Mouse (Mus musculus): ENCODE data around the gene Ecd. TPM values are rescaled to one million over a fixed set of nuclear protein-coding genes. Genes with fewer than 3 reads are reported as not detected.
"Not testable (repeated sequence)": the region's sequence is repeated elsewhere in the genome, so short reads cannot be mapped to it uniquely, and the experiment has no call there.

Ecd gene
- polyA plus RNA-seq, 1 experiment from 2014 or later: 56.9 TPM

DNA sequence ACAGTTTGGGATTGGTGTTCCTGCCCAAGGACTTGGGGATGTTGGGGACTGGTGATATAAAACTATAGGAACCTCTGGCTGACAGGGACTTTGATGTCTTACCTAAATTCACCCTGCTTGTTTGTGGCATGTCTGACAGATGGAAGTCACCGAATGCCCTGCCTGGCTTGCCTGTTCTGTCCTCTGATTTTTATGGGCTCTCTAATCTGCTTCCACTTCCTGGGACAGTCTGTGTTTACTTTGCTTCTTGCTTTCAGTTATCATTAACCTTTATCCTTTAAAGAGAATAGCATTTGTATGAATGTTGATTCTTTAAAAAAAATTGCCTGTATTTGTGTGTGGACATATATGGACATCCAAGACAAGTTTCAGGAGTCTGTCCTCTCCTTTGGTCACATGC, 32.8 kb downstream of the Ecd start:
- ATAC-seq: no peak
- no peak overlapping the region for H3K9ac ChIP-seq (replicated peaks)
- H3K36me3 ChIP-seq: peaks cover 32% of the 10 kb centered on the region
- no peak overlapping the region for H3K27ac ChIP-seq
- no peaks in the 10 kb centered on the region for H3K4me1 ChIP-seq (replicated peaks)
- no peaks in the 10 kb centered on the region for H3K9me3 ChIP-seq
- no peak overlapping the region for H3K4me2 ChIP-seq (replicated peaks)
- no peak overlapping the region for H3K4me3 ChIP-seq (replicated peaks)
- H3K27me3 ChIP-seq: no peaks in the 10 kb centered on the region
- WGBS: 90% methylated on average over 1 of the region's 1 CpGs

DNA sequence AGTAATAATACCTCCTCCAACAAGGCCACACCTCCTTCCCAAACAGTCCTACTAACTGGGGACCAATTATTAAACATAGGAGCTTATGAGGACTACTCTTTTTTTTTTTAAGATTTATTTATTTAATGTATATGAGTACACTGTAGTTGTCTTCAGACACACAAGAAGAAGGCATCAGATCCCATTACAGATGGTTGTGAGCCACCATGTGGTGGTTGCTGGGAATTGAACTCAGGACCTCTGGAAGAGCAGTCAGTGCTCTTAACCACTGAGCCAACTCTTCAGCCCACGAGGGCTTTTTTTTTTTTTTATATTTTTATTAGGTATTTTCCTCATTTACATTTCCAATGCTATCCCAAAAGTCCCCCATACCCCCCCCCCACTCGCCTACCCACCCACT, 42.8 kb downstream of the Ecd start:
- ATAC-seq; H3K9me3 ChIP-seq; H3K4me2 ChIP-seq (replicated peaks); H3K27ac ChIP-seq; H3K4me1 ChIP-seq (replicated peaks); H3K9ac ChIP-seq (replicated peaks); H3K4me3 ChIP-seq (replicated peaks); H3K27me3 ChIP-seq: not testable (repeated sequence)
- WGBS: 58% methylated on average over 2 of the region's 2 CpGs
- peaks cover 21% of the 10 kb centered on the region for H3K36me3 ChIP-seq

DNA sequence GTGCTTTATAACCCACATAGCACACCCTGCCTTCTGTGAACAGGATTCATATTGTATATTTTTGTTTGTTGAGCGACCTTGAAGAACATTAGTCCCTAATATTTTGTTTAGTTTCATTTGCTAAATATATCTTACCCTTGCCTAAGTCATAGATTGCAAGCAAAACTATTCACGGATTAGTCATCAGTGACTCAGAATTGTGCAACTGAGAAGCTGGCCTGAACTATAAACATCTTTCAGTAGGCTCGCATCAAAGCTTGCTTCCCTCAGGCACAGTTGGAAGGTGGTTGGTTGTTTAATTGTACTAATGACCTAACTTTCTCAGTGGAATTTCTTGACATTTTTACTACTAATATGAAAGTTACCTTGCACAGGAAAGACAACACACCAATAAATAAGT, 49.8 kb downstream of the Ecd start:
- Histone ChIP-seq H3K9ac (replicated peaks) (no peak overlapping the region), H3K4me3 (replicated peaks) (no peak overlapping the region), H3K4me2 (replicated peaks) (no peak overlapping the region), H3K4me1 (replicated peaks) (peaks cover 6% of the 10 kb centered on the region), H3K27me3 (no peaks in the 10 kb centered on the region), H3K36me3 (no peaks in the 10 kb centered on the region), H3K27ac (no peak overlapping the region), H3K9me3 (no peaks in the 10 kb centered on the region)
- ATAC-seq: no peak
- WGBS: 85% methylated on average over 3 of the region's 3 CpGs

DNA sequence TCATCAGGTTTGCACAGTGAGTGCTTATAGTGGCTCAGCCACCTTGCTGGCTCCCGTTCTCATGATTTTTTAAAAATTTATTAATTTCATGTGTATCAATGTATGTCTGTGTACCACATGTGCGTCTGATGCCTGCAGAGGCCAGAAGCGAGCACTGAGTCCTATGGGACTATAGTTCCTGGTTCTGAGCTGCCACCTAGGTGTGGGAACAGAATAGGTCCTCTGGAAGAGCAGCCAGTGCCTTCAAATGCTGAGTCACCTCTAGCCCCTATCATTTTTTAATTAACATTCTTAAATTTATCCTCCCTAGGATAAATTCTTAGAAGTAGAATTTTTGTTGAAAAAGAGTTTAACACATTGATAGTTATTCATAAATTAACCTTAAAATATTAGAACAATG, 50.3 kb downstream of the Ecd start:
- no peaks in the 10 kb centered on the region for H3K36me3 ChIP-seq
- H3K27ac ChIP-seq: no peak overlapping the region
- H3K4me3 ChIP-seq (replicated peaks): no peak overlapping the region
- no peaks in the 10 kb centered on the region for H3K9me3 ChIP-seq
- WGBS: 84% methylated on average over 3 of the region's 3 CpGs
- H3K4me2 ChIP-seq (replicated peaks): no peak overlapping the region
- no peak overlapping the region for H3K9ac ChIP-seq (replicated peaks)
- H3K27me3 ChIP-seq: no peaks in the 10 kb centered on the region
- ATAC-seq: no peak
- H3K4me1 ChIP-seq (replicated peaks): peaks cover 6% of the 10 kb centered on the region

DNA sequence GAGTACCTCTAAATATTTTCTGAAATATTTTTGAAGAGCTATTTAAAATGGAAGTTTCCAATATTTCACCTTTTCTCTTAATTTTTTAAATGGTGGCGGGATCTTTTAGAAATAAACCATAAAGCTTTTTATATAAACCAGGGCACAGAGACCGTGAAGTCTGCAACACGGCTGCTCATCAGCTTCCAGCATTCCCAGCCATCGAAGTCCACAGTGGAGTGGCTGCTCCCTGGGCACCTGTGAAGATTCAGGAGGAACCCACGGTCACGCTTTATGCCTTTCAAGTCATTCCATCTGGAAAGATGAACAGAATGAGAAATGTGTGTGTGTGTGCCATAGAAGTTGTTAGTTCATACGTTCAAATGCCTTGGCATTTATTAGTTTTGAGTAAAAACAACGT, 53.0 kb downstream of the Ecd start:
- H3K4me3 ChIP-seq (replicated peaks): peak overlapping the region; percentile 54
- peaks cover 12% of the 10 kb centered on the region for H3K4me1 ChIP-seq (replicated peaks)
- H3K4me2 ChIP-seq (replicated peaks): peak overlapping the region; percentile 58
- H3K27ac ChIP-seq: no peak overlapping the region
- no peaks in the 10 kb centered on the region for H3K9me3 ChIP-seq
- no peaks in the 10 kb centered on the region for H3K36me3 ChIP-seq
- peak overlapping the region; percentile 60 for H3K9ac ChIP-seq (replicated peaks)
- WGBS: 51% methylated on average over 8 of the region's 8 CpGs
- ATAC-seq: no peak
- no peaks in the 10 kb centered on the region for H3K27me3 ChIP-seq

DNA sequence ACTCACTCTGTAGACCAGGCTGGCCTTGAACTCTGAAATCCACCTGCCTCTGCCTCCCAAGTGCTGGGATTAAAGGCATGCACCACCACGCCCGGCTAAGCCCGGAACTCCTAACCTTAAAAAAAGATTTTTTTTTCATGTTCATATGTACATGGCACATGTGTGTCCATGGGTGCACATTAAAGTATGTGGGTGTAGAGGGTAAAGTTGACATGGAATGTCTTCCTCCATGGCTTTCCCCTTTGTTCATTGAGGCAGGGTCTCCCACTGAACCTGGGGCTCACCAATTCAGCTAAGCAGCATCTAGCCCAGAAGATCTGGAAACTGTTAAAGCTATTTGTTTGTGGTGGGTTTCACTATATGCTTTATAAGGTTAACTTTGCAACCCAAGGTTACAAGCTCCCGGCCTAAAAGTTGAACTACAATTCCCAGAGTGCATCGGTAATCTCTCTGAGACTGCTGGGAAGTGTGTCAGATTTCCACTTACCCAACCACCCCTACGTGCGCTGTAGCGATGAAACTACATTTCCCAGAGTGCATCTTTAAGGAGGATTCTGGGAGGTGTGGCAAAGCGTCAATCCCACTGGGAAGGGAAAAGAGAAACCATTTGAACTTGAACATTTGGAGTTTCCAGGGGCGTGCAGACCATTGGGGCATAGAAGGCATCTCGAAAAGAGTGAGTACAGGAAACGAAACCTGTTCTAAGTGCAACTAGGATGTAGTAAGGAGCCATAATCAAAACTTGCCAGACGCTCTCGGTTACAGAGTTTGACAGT, 53.6 kb downstream of the Ecd start, which contains the start of gene Nudt13:
Nudt13 (plus strand) TSS at position 581 of the 776 bp plus-strand sequence.
- Histone ChIP-seq H3K36me3 (no peaks in the 10 kb centered on the region), H3K4me2 (replicated peaks) (peak within 1 kb of the TSS; percentile 58), H3K9ac (replicated peaks) (peak within 1 kb of the TSS; percentile 60), H3K4me1 (replicated peaks) (peaks cover 12% of the 10 kb centered on the region), H3K9me3 (no peaks in the 10 kb centered on the region), H3K4me3 (replicated peaks) (peak within 1 kb of the TSS; percentile 54), H3K27ac (no peak within 1 kb of the TSS), H3K27me3 (no peaks in the 10 kb centered on the region)
- WGBS: 25% methylated on average over 14 of the region's 14 CpGs
- ATAC-seq: peak; percentile 98

DNA sequence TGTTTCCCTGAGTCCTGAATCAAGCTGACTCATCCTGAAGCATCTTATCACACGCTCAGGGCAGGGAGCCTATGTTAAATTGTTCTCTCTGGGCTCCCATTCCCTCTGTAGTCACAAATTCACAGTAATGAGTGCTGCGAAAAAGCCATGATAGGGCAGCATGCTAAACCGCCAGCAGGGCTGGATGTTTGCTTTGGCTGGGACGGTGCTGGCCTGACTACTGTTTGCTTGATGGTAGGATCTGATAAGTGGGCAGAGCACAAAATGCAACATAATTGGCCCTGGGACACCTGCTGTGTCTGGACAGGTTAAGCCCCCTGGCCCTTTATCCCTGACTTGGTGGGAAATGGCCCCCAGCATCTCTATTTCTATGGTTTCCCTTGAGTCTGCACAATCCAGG, 56.5 kb downstream of the Ecd start:
- Histone ChIP-seq H3K4me3 (replicated peaks) (no peak overlapping the region), H3K9ac (replicated peaks) (no peak overlapping the region), H3K4me1 (replicated peaks) (peaks cover 12% of the 10 kb centered on the region), H3K4me2 (replicated peaks) (no peak overlapping the region), H3K27ac (no peak overlapping the region), H3K9me3 (no peaks in the 10 kb centered on the region), H3K36me3 (no peaks in the 10 kb centered on the region), H3K27me3 (no peaks in the 10 kb centered on the region)
- ATAC-seq: no peak
- WGBS: 53% methylated on average over 4 of the region's 4 CpGs

Other genes with a start within 250 kb of the Ecd start
- 14.8 and 15.1 TPM in 2 replicates for gene Saysd1, start 209.6 kb downstream of the Ecd start, polyA plus RNA-seq (2015; fragmentation: Nextera tagmentation; extraction: Ambion mirVana)
- gene Kcnk5, start 166.3 kb downstream of the Ecd start, polyA plus RNA-seq (2015; fragmentation: Nextera tagmentation; extraction: Ambion mirVana): 2.0 and 2.7 TPM in 2 replicates
- gene Kcnk16, start 78.9 kb downstream of the Ecd start, polyA plus RNA-seq (2015; fragmentation: Nextera tagmentation; extraction: Ambion mirVana): 0.07 TPM in 1 of 2 replicates, not detected in the other
- 12.7 and 14.6 TPM in 2 replicates for gene Nudt13, start 53.4 kb downstream of the Ecd start, polyA plus RNA-seq (2015; fragmentation: Nextera tagmentation; extraction: Ambion mirVana)
- 45.3 and 47.1 TPM in 2 replicates for gene Fam149b, start within 50 bp of the Ecd start, polyA plus RNA-seq (2015; fragmentation: Nextera tagmentation; extraction: Ambion mirVana)
- gene Dnajc9, start 40.8 kb upstream of the Ecd start, polyA plus RNA-seq (2015; fragmentation: Nextera tagmentation; extraction: Ambion mirVana): 156 and 166 TPM in 2 replicates
- 59.6 and 62.5 TPM in 2 replicates for gene Mrps16, start 45.5 kb upstream of the Ecd start, polyA plus RNA-seq (2015; fragmentation: Nextera tagmentation; extraction: Ambion mirVana)
- 0.50 and 1.3 TPM in 2 replicates for gene Cfap70, start 104.1 kb upstream of the Ecd start, polyA plus RNA-seq (2015; fragmentation: Nextera tagmentation; extraction: Ambion mirVana)
- gene Anxa7, start 132.0 kb upstream of the Ecd start, polyA plus RNA-seq (2015; fragmentation: Nextera tagmentation; extraction: Ambion mirVana): 7.8 and 8.5 TPM in 2 replicates
- 0.81 and 0.86 TPM in 2 replicates for gene Mss51, start 148.8 kb upstream of the Ecd start, polyA plus RNA-seq (2015; fragmentation: Nextera tagmentation; extraction: Ambion mirVana)
- 80.9 and 83.4 TPM in 2 replicates for gene Ppp3cb, start 198.5 kb upstream of the Ecd start, polyA plus RNA-seq (2015; fragmentation: Nextera tagmentation; extraction: Ambion mirVana)